Mouse (Mus musculus) liver, embryonic 14.5 days (tissue): ENCODE data around the gene Tmem164. TPM values are rescaled to one million over a fixed set of nuclear protein-coding genes. Genes with fewer than 3 reads are reported as not detected.

Experiments
- ATAC-seq: fragments of 200-750 bp; cut with Nextera tagmentation; 2 replicates; pipeline ENCODE4 v1.8.0; 2017; ENCODE audit warnings: moderate number of reproducible peaks, mild to moderate bottlenecking, moderate library complexity; ENCODE audit not compliant: insufficient read depth
- DNase-seq, 3 experiments: peaks; one replicate each; pipeline ENCODE4 v3.0.0-alpha.2; 2012 to 2013; ENCODE audit warnings: low read depth in 3 of 3, low spot score in 3 of 3
- H3K27ac ChIP-seq: fragments of 300-500 bp; sonication (generic); 2 replicates; pipeline ENCODE4 v1.5.1; 2014; ENCODE audit warnings: moderate library complexity, mild to moderate bottlenecking, control low read depth, inconsistent platforms
- H3K27me3 ChIP-seq: fragments of 300-500 bp; sonication (generic); 2 replicates; pipeline ENCODE4 v1.6.1; 2014; ENCODE audit warnings: mild to moderate bottlenecking, low read length, moderate library complexity; ENCODE audit not compliant: control insufficient read depth, insufficient read depth
- H3K36me3 ChIP-seq: fragments of 300-500 bp; sonication (generic); replicated peaks from 2 replicates; pipeline ENCODE4 v1.6.1; 2014; ENCODE audit warnings: low read depth; ENCODE audit not compliant: control insufficient read depth, insufficient read depth
- H3K4me1 ChIP-seq, 2 experiments: fragments of 200-500 bp in 1 of 2; fragments of 300-500 bp in 1 of 2; sonication (generic) in 1 of 2; replicated peaks; 2 replicates each; pipeline ENCODE4 v1.6.1; 2012 to 2014; ENCODE audit warnings: antibody characterized with exemption in 1 of 2, inconsistent platforms in 1 of 2, low read length in 1 of 2; ENCODE audit not compliant: control insufficient read depth in 2 of 2, insufficient read depth in 2 of 2
- H3K4me2 ChIP-seq: fragments of 300-500 bp; sonication (generic); 2 replicates; pipeline ENCODE4 v1.6.1; 2014; ENCODE audit warnings: low read depth, mild to moderate bottlenecking, control low read depth, moderate library complexity
- H3K4me3 ChIP-seq, 2 experiments: fragments of 200-500 bp in 1 of 2; fragments of 300-500 bp in 1 of 2; sonication (generic) in 1 of 2; 2 replicates each; pipeline ENCODE4 v1.5.1; 2012 to 2014; ENCODE audit warnings: low read depth in 2 of 2, low read length in 2 of 2, mild to moderate bottlenecking in 2 of 2, control low read depth in 1 of 2, inconsistent platforms in 1 of 2, moderate library complexity in 1 of 2; ENCODE audit not compliant: insufficient read depth in 1 of 2
- H3K9ac ChIP-seq: fragments of 300-500 bp; sonication (generic); replicated peaks from 2 replicates; pipeline ENCODE4 v1.6.1; 2014; ENCODE audit warnings: mild to moderate bottlenecking, control low read depth, moderate library complexity
- H3K9me3 ChIP-seq: fragments of 300-500 bp; sonication (generic); 2 replicates; pipeline ENCODE4 v1.6.1; 2016; ENCODE audit warnings: low read length, mixed read lengths; ENCODE audit not compliant: control insufficient read depth
- CTCF ChIP-seq: IDR thresholded peaks from 2 replicates; pipeline ENCODE4 v1.5.1; 2016; ENCODE audit warnings: antibody characterized with exemption, low read depth, control low read depth
- EP300 ChIP-seq: IDR thresholded peaks from 2 replicates; pipeline ENCODE4 v1.6.1; 2016; ENCODE audit warnings: antibody characterized with exemption, low read depth
- WGBS: fragments of 180-500 bp; shearing (Covaris S2); extraction: QIAGEN DNeasy Blood & Tissue Kit; methylation state at CpG from one replicate; pipeline ENCODE4 v1.1.7; 2014; ENCODE audit not compliant: insufficient replicate concordance; 5-methylcytosine and 5-hydroxymethylcytosine counted together
- polyA plus RNA-seq, 2 experiments: library from polyadenylated mRNA; depleted of rRNA in 1 of 2; stranded (reverse) in 1 of 2; unstranded in 1 of 2; fragments of >200 nt; fragmentation: Nextera tagmentation in 1 of 2; extraction: Ambion mirVana in 1 of 2; gene quantifications; 2 replicates each; pipeline versions ENCODE4 v1.2.1 to v1.2.3; 2012 to 2014

Tmem164 gene
- polyA plus RNA-seq, 2 experiments, result 12.6 to 14.3 TPM

GRCm38 (mm10) chrX:142832221-142832620 lies 151.0 kb downstream of the Tmem164 start:
- no peak overlapping the region for H3K4me3 ChIP-seq
- H3K9me3 ChIP-seq, result no peaks in the 10 kb centered on the region
- peaks cover 0 to 5% of the 10 kb centered on the region in 2 experiments; a peak in 1 of 4 replicates for H3K4me1 ChIP-seq
- DNase-seq, result no peak
- H3K36me3 ChIP-seq, result no peaks in the 10 kb centered on the region
- TF ChIP-seq CTCF (no peak), EP300 (no peak)
- H3K9ac ChIP-seq, result no peak overlapping the region
- 63% methylated on average over 3 of the region's 3 CpGs for WGBS
- ATAC-seq, result no peak
- H3K27me3 ChIP-seq, result no peaks in the 10 kb centered on the region
- H3K4me2 ChIP-seq, result no peak overlapping the region
- no peak overlapping the region for H3K27ac ChIP-seq

- H3K9ac ChIP-seq, result no peak overlapping the region
- no peak for DNase-seq
- H3K27me3 ChIP-seq, result no peaks in the 10 kb centered on the region
- no peak overlapping the region for H3K4me2 ChIP-seq
- no peak overlapping the region for H3K4me3 ChIP-seq
- no peak for ATAC-seq
- 76% methylated on average over 13 of the region's 13 CpGs for WGBS
- no peak for TF ChIP-seq CTCF
- no peak for TF ChIP-seq EP300
- H3K4me1 ChIP-seq, result peaks cover 0 to 5% of the 10 kb centered on the region in 2 experiments; a peak in 1 of 4 replicates
- H3K36me3 ChIP-seq, result no peaks in the 10 kb centered on the region
- H3K9me3 ChIP-seq, result no peaks in the 10 kb centered on the region
- no peak overlapping the region for H3K27ac ChIP-seq
Measured at GRCm38 (mm10) chrX:142833164-142833796, 152.1 kb downstream of the Tmem164 start.

GRCm38 (mm10) chrX:142834807-142835206 lies 153.6 kb downstream of the Tmem164 start:
- H3K4me3 ChIP-seq, result no peak overlapping the region
- TF ChIP-seq CTCF, result no peak
- TF ChIP-seq EP300, result no peak
- no peak for ATAC-seq
- H3K9ac ChIP-seq, result no peak overlapping the region
- 68% methylated on average over 6 of the region's 6 CpGs for WGBS
- no peak overlapping the region for H3K27ac ChIP-seq
- no peaks in the 10 kb centered on the region for H3K9me3 ChIP-seq
- H3K4me2 ChIP-seq, result no peak overlapping the region
- peaks cover 0 to 5% of the 10 kb centered on the region in 2 experiments; a peak in 1 of 4 replicates for H3K4me1 ChIP-seq
- no peaks in the 10 kb centered on the region for H3K36me3 ChIP-seq
- H3K27me3 ChIP-seq, result no peaks in the 10 kb centered on the region
- no peak for DNase-seq

GRCm38 (mm10) chrX:142836399-142836798 lies 155.2 kb downstream of the Tmem164 start:
- Histone ChIP-seq H3K4me3 (no peak overlapping the region), H3K4me1 (no peaks in the 10 kb centered on the region), H3K27me3 (no peaks in the 10 kb centered on the region), H3K36me3 (no peaks in the 10 kb centered on the region), H3K27ac (no peak overlapping the region), H3K9ac (no peak overlapping the region), H3K4me2 (no peak overlapping the region), H3K9me3 (no peaks in the 10 kb centered on the region)
- 64% methylated on average over 7 of the region's 7 CpGs for WGBS
- TF ChIP-seq EP300, result no peak
- TF ChIP-seq CTCF, result no peak
- no peak for ATAC-seq
- DNase-seq, result no peak

- TF ChIP-seq CTCF, result no peak
- TF ChIP-seq EP300, result no peak
- Histone ChIP-seq H3K27ac (no peak overlapping the region), H3K36me3 (no peaks in the 10 kb centered on the region), H3K4me1 (no peaks in the 10 kb centered on the region), H3K9ac (no peak overlapping the region), H3K4me2 (no peak overlapping the region), H3K4me3 (no peak overlapping the region), H3K27me3 (no peaks in the 10 kb centered on the region), H3K9me3 (no peaks in the 10 kb centered on the region)
- ATAC-seq, result no peak
- 72% methylated on average over 3 of the region's 3 CpGs for WGBS
- no peak for DNase-seq
Measured at GRCm38 (mm10) chrX:142837316-142837715, 156.1 kb downstream of the Tmem164 start.
